ENCODE assay signal across 23 mouse cellular contexts in genomic region chr16:36260585-36260984, GRCm38 (mm10). TPM values are rescaled to one million over a fixed set of nuclear protein-coding genes. Genes with fewer than 3 reads are reported as not detected.
DNase-seq lines count a peak whose midpoint lies in the region; ATAC-seq and TF ChIP-seq lines count a peak whose summit lies in the region.
"Not testable (repeated sequence)": the region's sequence is repeated elsewhere in the genome, so short reads cannot be mapped to it uniquely, and the experiment has no call there.
"Had no signal": no experiment of that assay in that cellular context is flagged by ENCODE, and none has a peak within 500 bp of the region (broad histone marks: within the 10 kb centered on the region; RNA-seq: fewer than 3 reads in every experiment).

No protein-coding gene starts in this region.

- ATAC-seq in common myeloid progenitor, adult 5-6 weeks (replicated peaks; ENCODE audit: low read depth, poor library complexity, severe bottlenecking), result peak; percentile 60; the same call in 1 of the 2 replicates
- peak; percentile 19; the same call in 1 of the 2 replicates for ATAC-seq in liver, postnatal 0 days
- ATAC-seq in megakaryocyte progenitor cell, adult 5-6 weeks (replicated peaks; ENCODE audit: poor library complexity), result peak; percentile 83

- TF ChIP-seq EP300 in liver, postnatal 0 days (IDR thresholded peaks at IDR 0.05; ENCODE audit: low read depth), result peak; percentile 49; the same call in 1 of the 2 replicates

- not testable (repeated sequence) for H3K27me3 ChIP-seq in liver, postnatal 0 days (ENCODE audit: insufficient read depth, low read length)

- not testable (repeated sequence) for H3K4me3 ChIP-seq in liver, postnatal 0 days (ENCODE audit: low read depth, low read length)

- DNase-seq in liver, postnatal 0 days, result peak; percentile 17
- peak; percentile 2 for DNase-seq in lung, postnatal 10 days
- peak; percentile 6 for DNase-seq in lung, postnatal 36 days

- not testable (repeated sequence) for H3K9ac ChIP-seq in liver, postnatal 0 days (replicated peaks)

- H3K4me2 ChIP-seq in liver, postnatal 0 days (ENCODE audit: low read depth, low read length), result not testable (repeated sequence)

- H3K4me1 ChIP-seq in liver, postnatal 0 days (ENCODE audit: insufficient read depth), result not testable (repeated sequence)

- H3K36me3 ChIP-seq in liver, postnatal 0 days (replicated peaks; ENCODE audit: insufficient read depth, low read length), result not testable (repeated sequence)

- H3K27ac ChIP-seq in liver, postnatal 0 days (ENCODE audit: low read depth), result not testable (repeated sequence)

- not testable (repeated sequence) for TF ChIP-seq CTCF in liver, postnatal 0 days (IDR thresholded peaks at IDR 0.05; ENCODE audit: low read depth)

- not testable (repeated sequence) for H3K9me3 ChIP-seq in liver, postnatal 0 days (ENCODE audit: low read length)

RNA-seq across cellular contexts. Expression of gene Stfa1, which starts 16.2 kb away (rescaled TPM):
- total RNA-seq in common myeloid progenitor, adult 5-6 weeks (2017), result 0.69 TPM in 1 of 2 replicates, not detected in the other
- 1,279 and 1,387 TPM in 2 replicates for polyA plus RNA-seq in liver, postnatal 0 days (2015; fragmentation: Nextera tagmentation; extraction: Ambion mirVana)
- 1.1 TPM in 1 of 2 replicates, not detected in the other for total RNA-seq in megakaryocyte progenitor cell, adult 5-6 weeks (2015)
- total RNA-seq in megakaryocyte progenitor cell, adult 5-6 weeks (2017), result 0.84 TPM in 1 of 2 replicates, not detected in the other
- total RNA-seq: adrenal gland, adult 18-20 months; adrenal gland, adult 8-10 months; adrenal gland, postnatal 14 days; adrenal gland, postnatal 36 days; G1E had no signal
- polyA plus RNA-seq: activated CD4-positive, CD25-positive, alpha-beta regulatory T cell, adult 4 months; CD4-positive, CD25-positive, alpha-beta regulatory T cell, adult 4 months; cerebellum, adult 2 months; erythroblast, embryonic 14.5 days; G1E; Patski had no signal

RNA-seq across cellular contexts. Expression of gene 2010005H15Rik, which starts 39.3 kb away (rescaled TPM):
- not detected in 2 replicates for total RNA-seq in common myeloid progenitor, adult 5-6 weeks (2017)
- 103 and 110 TPM in 2 replicates for polyA plus RNA-seq in liver, postnatal 0 days (2015; fragmentation: Nextera tagmentation; extraction: Ambion mirVana)
- total RNA-seq in megakaryocyte progenitor cell, adult 5-6 weeks (2015), result not detected in 2 replicates
- not detected in 2 replicates for total RNA-seq in megakaryocyte progenitor cell, adult 5-6 weeks (2017)
- total RNA-seq: adrenal gland, postnatal 14 days; G1E had no signal
- polyA plus RNA-seq: activated CD4-positive, CD25-positive, alpha-beta regulatory T cell, adult 4 months; cerebellum, adult 2 months; embryonic facial prominence, embryonic 11.5 days; erythroblast, embryonic 14.5 days; forebrain, embryonic 10.5 days; forebrain, embryonic 12.5 days; forebrain, embryonic 14.5 days; forebrain, embryonic 16.5 days; G1E; Patski had no signal

RNA-seq across cellular contexts. Expression of gene Gm5416, which starts 50.4 kb away (rescaled TPM):
- total RNA-seq in common myeloid progenitor, adult 5-6 weeks (2017), result not detected in 2 replicates
- polyA plus RNA-seq in liver, postnatal 0 days (2015; fragmentation: Nextera tagmentation; extraction: Ambion mirVana), result 9.4 and 11.8 TPM in 2 replicates
- not detected in 2 replicates for total RNA-seq in megakaryocyte progenitor cell, adult 5-6 weeks (2015)
- total RNA-seq in megakaryocyte progenitor cell, adult 5-6 weeks (2017), result not detected in 2 replicates
- total RNA-seq: adrenal gland, adult 18-20 months; adrenal gland, adult 8-10 months; adrenal gland, postnatal 14 days; adrenal gland, postnatal 36 days; CH12.LX; G1E had no signal
- polyA plus RNA-seq: activated CD4-positive, CD25-positive, alpha-beta regulatory T cell, adult 4 months; CD4-positive, CD25-positive, alpha-beta regulatory T cell, adult 4 months; cerebellum, adult 2 months; embryonic facial prominence, embryonic 11.5 days; embryonic facial prominence, embryonic 13.5 days; embryonic facial prominence, embryonic 15.5 days; erythroblast, embryonic 14.5 days; forebrain, embryonic 10.5 days; forebrain, embryonic 12.5 days; forebrain, embryonic 14.5 days; forebrain, embryonic 16.5 days; G1E; Patski had no signal

Comparison
In these comparisons a context has a peak if more than half of its experiments do, and no peak if none do; other contexts are left out.
1. ATAC-seq: peak in every context shown above with its lines; median percentile 83 in megakaryocyte progenitor cell, adult 5-6 weeks; 60 in common myeloid progenitor, adult 5-6 weeks; 19 in liver, postnatal 0 days.